Mouse (Mus musculus) neural tube, embryonic 15.5 days (tissue): ENCODE results near the gene Tmem204. TPM values are rescaled to one million over a fixed set of nuclear protein-coding genes. Genes with fewer than 3 reads are reported as not detected.
A peak's percentile ranks its signal among the peaks of the same experiment; 100 is the strongest.

ENCODE experiments used
- ATAC-seq: fragments of 200-750 bp; cut with Nextera tagmentation; 2 replicates; pipeline ENCODE4 v1.8.0; 2017; ENCODE audit warnings: mild to moderate bottlenecking, moderate TSS enrichment, moderate library complexity; ENCODE audit not compliant: low FRiP score
- H3K27ac ChIP-seq: fragments of 300-500 bp; sonication (generic); replicated peaks from 2 replicates; pipeline ENCODE4 v1.5.1; 2015; ENCODE audit warnings: mild to moderate bottlenecking, inconsistent platforms
- H3K27me3 ChIP-seq: fragments of 300-500 bp; sonication (generic); replicated peaks from 2 replicates; pipeline ENCODE4 v1.6.1; 2015; ENCODE audit warnings: inconsistent platforms
- H3K36me3 ChIP-seq: fragments of 300-500 bp; sonication (generic); 2 replicates; pipeline ENCODE4 v1.6.1; 2015; ENCODE audit warnings: inconsistent platforms
- H3K4me1 ChIP-seq: fragments of 300-500 bp; sonication (generic); 2 replicates; pipeline ENCODE4 v1.6.1; 2015; ENCODE audit warnings: inconsistent platforms
- H3K4me2 ChIP-seq: fragments of 300-500 bp; sonication (generic); 2 replicates; pipeline ENCODE4 v1.6.1; 2015; ENCODE audit warnings: inconsistent platforms, mild to moderate bottlenecking, moderate library complexity
- H3K4me3 ChIP-seq: fragments of 300-500 bp; sonication (generic); replicated peaks from 2 replicates; pipeline ENCODE4 v1.5.1; 2015; ENCODE audit warnings: mild to moderate bottlenecking, inconsistent platforms
- H3K9ac ChIP-seq: fragments of 300-500 bp; sonication (generic); replicated peaks from 2 replicates; pipeline ENCODE4 v1.6.1; 2015; ENCODE audit warnings: mild to moderate bottlenecking, inconsistent platforms
- H3K9me3 ChIP-seq: fragments of 300-500 bp; sonication (generic); replicated peaks from 2 replicates; pipeline ENCODE4 v1.6.1; 2016; ENCODE audit warnings: inconsistent platforms
- WGBS: fragments of 180-500 bp; shearing (Covaris S2); methylation state at CpG from one replicate; pipeline ENCODE4 v1.1.7; 2015; ENCODE audit warnings: mixed read lengths; 5-methylcytosine and 5-hydroxymethylcytosine counted together
- polyA plus RNA-seq: library from polyadenylated mRNA; unstranded; fragments of >200 nt; fragmentation: Nextera tagmentation; extraction: Ambion mirVana; gene quantifications from 2 replicates; pipeline ENCODE4 v1.2.1, GENCODE M21; 2015

The Tmem204 gene
- polyA plus RNA-seq, 1 experiment from 2014 or later, result 11.4 TPM

DNA sequence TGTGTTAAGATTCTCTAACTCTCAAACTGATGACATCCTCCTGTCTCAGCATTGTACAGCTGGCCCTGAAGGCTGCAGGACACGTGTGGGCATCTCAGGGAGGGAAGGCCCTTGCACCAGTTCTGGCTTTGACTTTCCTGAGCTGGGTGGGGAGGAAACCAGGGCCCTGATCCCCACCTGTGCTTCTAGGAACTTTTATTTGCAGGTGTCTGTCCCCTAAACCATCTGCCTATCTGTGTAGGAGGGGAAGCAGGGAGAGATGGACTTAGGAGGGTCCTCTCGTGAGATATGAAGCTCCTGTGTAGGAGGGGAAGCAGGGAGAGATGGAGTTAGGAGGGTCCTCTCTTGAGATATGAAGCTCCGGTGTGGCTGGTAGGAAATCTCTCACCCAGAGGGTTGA lies 504 bp downstream of the Tmem204 start:
- Histone ChIP-seq H3K27me3 (no peaks in the 10 kb centered on the region), H3K27ac (0 out of 2 replicates have a peak overlapping the region, but pooled peaks have one; percentile 7), H3K4me3 (no peak overlapping the region), H3K4me2 (no peak overlapping the region), H3K36me3 (peaks cover 7% of the 10 kb centered on the region), H3K4me1 (peaks cover 8% of the 10 kb centered on the region), H3K9ac (no peak overlapping the region), H3K9me3 (no peaks in the 10 kb centered on the region)
- ATAC-seq, result no peak
- 66% methylated on average over 3 of the region's 3 CpGs for WGBS

DNA sequence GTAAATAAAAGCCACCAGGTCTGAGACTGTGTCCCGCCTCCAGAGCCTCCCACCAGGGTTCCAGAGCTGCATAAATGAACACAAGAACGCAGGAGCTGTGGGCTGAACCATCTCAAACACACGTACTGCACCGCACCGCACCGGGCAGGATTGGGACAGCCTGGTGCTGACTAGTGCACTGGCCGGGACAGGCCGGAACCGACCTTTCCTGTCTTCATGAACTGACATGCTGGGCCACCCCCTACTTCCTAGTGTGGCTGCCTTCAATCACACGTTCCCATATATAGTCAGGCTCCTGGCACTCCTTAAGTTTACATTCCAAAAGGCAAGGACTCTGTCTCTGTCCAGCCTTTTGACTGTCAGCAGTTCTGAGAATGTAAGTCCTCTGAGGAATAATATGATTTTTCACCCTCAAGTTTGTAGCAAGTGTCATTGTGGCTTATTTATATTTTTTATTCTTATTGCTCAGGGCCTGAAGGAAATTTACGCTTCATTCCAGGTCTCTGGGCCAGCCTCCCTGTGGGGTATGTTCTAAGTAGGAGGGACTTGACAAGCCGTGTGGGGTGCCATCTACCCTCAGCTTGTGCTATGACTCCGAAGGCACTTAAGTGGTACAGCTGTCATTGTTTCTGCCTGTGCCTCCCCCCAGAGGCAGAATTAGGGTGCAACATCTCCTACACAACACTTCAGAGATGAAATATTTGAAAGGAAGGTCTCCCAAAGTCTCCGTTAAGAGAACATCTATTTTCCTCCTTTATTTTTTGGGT lies 1.1 kb downstream of the Tmem204 start:
- H3K4me1 ChIP-seq, result peaks cover 14% of the 10 kb centered on the region
- no peaks in the 10 kb centered on the region for H3K27me3 ChIP-seq
- peaks cover 5% of the 10 kb centered on the region; the same call in 1 of the 2 replicates for H3K36me3 ChIP-seq
- peak overlapping the region; percentile 56; the same call in 1 of the 2 replicates for H3K27ac ChIP-seq
- no peak overlapping the region for H3K4me2 ChIP-seq
- WGBS, result 71% methylated on average over 14 of the region's 14 CpGs
- H3K9me3 ChIP-seq, result no peaks in the 10 kb centered on the region
- no peak overlapping the region for H3K9ac ChIP-seq
- no peak for ATAC-seq
- H3K4me3 ChIP-seq, result no peak overlapping the region

DNA sequence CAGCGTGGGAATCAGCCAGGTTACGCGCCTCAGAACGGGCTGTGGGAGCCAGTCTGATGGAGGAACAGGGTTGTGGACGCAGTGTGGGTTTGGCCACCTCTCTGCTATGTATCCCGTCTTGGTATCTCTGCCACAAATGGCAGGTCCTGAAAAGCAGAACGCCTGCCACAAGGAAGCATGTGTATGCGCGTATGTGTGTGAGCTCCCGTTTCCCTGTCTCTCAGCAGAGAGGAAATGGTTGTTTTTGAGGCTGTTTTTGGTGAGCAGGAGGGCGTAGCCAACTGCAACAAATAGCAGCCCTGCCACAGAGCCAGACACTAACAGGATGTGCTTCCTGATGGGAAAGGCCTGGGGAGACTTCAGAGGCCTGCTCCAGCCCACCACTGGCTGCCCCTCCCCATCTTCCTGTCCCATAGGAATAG lies 2.4 kb downstream of the Tmem204 start:
- peaks cover 18% of the 10 kb centered on the region for H3K4me1 ChIP-seq
- H3K27ac ChIP-seq, result peak overlapping the region; percentile 56
- ATAC-seq, result no peak
- 86% methylated on average over 11 of the region's 11 CpGs for WGBS
- no peaks in the 10 kb centered on the region for H3K27me3 ChIP-seq
- 0 out of 2 replicates have a peak overlapping the region, but pooled peaks have one; percentile 20 for H3K9ac ChIP-seq
- peaks cover 5% of the 10 kb centered on the region; the same call in 1 of the 2 replicates for H3K36me3 ChIP-seq
- no peaks in the 10 kb centered on the region for H3K9me3 ChIP-seq
- peak overlapping the region; percentile 17; the same call in 1 of the 2 replicates for H3K4me2 ChIP-seq
- peak overlapping the region; percentile 21; the same call in 1 of the 2 replicates for H3K4me3 ChIP-seq

DNA sequence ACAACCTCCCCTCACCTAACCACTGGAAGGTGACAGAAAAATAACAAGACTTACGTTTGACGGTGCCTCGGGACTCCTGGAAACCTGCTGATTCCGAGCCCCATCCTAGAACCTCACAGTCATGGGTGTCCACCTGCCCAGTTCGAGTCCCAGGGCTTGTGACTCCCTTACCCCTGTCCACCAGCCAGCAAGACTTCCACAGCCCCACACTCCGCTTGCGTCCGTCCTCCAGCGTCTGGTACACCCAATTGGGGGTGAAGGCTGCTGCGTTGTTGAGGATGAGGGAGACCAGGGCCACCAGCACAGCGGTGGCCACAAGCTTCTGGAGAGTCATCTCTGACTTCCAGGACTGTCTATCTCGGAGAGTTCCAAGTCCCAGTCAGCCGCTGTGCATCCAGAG lies 3.2 kb downstream of the Tmem204 start:
- H3K4me3 ChIP-seq, result peak overlapping the region; percentile 21
- no peak for ATAC-seq
- H3K36me3 ChIP-seq, result peaks cover 5% of the 10 kb centered on the region; the same call in 1 of the 2 replicates
- H3K27me3 ChIP-seq, result no peaks in the 10 kb centered on the region
- WGBS, result 91% methylated on average over 13 of the region's 13 CpGs
- peak overlapping the region; percentile 20; the same call in 1 of the 2 replicates for H3K9ac ChIP-seq
- peak overlapping the region; percentile 17; the same call in 1 of the 2 replicates for H3K4me2 ChIP-seq
- no peaks in the 10 kb centered on the region for H3K9me3 ChIP-seq
- H3K27ac ChIP-seq, result peak overlapping the region; percentile 43
- H3K4me1 ChIP-seq, result peaks cover 18% of the 10 kb centered on the region

DNA sequence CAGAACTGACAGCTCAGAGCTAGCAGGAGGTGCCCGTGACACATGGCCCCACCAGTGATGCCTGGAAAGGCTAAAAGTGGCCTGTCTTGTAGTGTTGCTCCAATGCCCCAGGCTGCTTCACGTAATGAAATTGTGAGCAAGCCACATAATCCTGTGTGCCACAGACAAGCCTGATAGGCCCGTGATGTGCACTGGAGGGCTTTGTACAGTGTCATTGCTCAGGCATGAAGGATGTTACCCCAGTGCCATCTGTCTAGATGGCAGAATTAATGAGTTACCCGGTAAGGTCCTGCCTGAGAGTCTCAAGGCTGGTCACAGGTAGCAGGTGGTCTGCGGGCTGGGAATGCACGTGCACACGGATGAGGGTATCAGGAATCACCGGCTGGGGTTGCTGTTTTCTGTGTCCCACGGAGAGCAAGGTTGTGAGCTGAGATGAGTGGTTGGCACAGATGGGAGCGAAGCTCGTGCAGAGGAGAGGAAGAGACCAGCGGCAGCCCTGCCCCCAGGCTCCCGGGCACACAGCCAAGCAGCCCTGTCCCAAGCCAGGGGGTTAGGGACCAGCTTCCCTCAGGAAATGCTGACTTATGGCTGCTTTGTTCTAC lies 5.5 kb downstream of the Tmem204 start:
- no peak overlapping the region for H3K9ac ChIP-seq

DNA sequence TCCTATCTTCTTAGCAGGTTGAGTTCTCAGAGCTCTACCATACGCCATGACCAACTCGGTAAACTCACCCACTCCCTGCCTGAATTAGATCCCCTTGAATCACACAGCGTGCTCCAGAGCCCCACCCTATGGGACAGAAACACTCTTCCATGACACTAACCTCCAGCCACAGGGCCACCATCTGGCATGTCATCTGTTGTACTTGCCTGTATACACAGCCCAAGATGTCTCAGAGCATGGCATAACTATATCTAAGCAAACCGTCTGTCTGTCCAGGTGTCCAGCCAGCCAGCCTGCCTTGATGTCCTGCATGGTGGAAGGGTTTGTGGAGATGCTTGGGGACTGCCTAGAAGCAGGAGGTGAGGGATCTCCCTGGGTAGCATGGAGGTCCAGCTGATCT lies 6.5 kb downstream of the Tmem204 start:
- peaks cover 18% of the 10 kb centered on the region for H3K4me1 ChIP-seq
- no peak overlapping the region for H3K27ac ChIP-seq
- no peak overlapping the region for H3K4me3 ChIP-seq
- no peak overlapping the region for H3K9ac ChIP-seq
- H3K27me3 ChIP-seq, result no peaks in the 10 kb centered on the region
- peaks cover 5% of the 10 kb centered on the region; the same call in 1 of the 2 replicates for H3K36me3 ChIP-seq
- no peak for ATAC-seq
- H3K9me3 ChIP-seq, result no peaks in the 10 kb centered on the region
- no peak overlapping the region for H3K4me2 ChIP-seq
- WGBS, result 78% methylated on average over 4 of the region's 4 CpGs

More for the DNA sequence above, 5.5 kb downstream of the Tmem204 start:
- no peaks in the 10 kb centered on the region for H3K9me3 ChIP-seq
- H3K27ac ChIP-seq, result peak overlapping the region; percentile 58
- peaks cover 18% of the 10 kb centered on the region for H3K4me1 ChIP-seq
- no peak for ATAC-seq
- H3K4me2 ChIP-seq, result peak overlapping the region; percentile 34
- 47% methylated on average over 13 of the region's 13 CpGs for WGBS
- peaks cover 5% of the 10 kb centered on the region; the same call in 1 of the 2 replicates for H3K36me3 ChIP-seq
- no peaks in the 10 kb centered on the region for H3K27me3 ChIP-seq
- H3K4me3 ChIP-seq, result 0 out of 2 replicates have a peak overlapping the region, but pooled peaks have one; percentile 2

DNA sequence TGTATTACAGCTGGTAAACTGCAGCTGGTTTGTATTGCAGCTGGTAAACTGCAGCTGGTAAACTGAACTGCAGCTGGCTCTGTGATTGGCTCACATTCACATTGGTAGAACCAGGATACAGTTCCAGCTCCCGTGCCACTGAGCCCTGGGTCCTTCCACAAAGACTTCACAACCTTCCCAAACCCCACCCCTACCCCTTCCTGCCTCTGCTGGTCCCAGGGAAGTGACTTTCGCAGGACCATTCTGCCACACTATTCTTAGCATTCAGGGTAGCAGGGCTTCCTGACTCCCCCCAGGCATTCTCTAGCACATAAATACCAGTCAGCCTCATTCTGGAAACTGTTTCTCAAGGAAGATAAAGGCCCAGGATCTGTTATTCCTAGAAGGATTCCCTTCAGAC lies 14.7 kb downstream of the Tmem204 start:
- Histone ChIP-seq H3K9ac (no peak overlapping the region), H3K27me3 (no peaks in the 10 kb centered on the region), H3K36me3 (peaks cover 22% of the 10 kb centered on the region), H3K9me3 (no peaks in the 10 kb centered on the region), H3K4me1 (no peaks in the 10 kb centered on the region), H3K4me3 (no peak overlapping the region), H3K4me2 (no peak overlapping the region), H3K27ac (no peak overlapping the region)
- WGBS, result 75% methylated on average over 2 of the region's 2 CpGs
- ATAC-seq, result no peak

DNA sequence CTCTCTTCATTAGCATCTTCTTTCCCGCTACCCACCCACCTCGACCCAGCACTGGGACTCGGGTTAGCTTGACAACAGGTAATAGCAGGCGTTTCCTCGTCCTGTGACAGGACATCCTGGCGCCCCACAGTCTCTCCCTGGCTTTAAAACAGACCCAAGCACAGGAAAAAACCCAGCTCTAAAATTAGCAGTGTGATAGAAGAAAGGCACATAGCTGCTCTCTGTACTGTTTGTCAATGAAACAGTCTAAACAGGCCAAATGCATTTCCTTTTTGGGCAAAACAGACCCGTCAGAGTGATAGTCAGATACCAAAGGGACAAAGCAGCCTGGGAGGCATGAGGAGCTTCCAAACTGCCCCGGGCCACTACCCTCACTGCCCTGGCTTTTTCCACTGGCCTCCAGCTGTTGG lies 15.9 kb downstream of the Tmem204 start:
- 85% methylated on average over 8 of the region's 8 CpGs for WGBS
- Histone ChIP-seq H3K9ac (no peak overlapping the region), H3K9me3 (no peaks in the 10 kb centered on the region), H3K36me3 (peaks cover 28% of the 10 kb centered on the region), H3K4me2 (no peak overlapping the region), H3K27ac (no peak overlapping the region), H3K4me3 (no peak overlapping the region), H3K27me3 (no peaks in the 10 kb centered on the region), H3K4me1 (0 out of 2 replicates have a peak, but pooled peaks cover 3% of the 10 kb centered on the region)
- ATAC-seq, result no peak

DNA sequence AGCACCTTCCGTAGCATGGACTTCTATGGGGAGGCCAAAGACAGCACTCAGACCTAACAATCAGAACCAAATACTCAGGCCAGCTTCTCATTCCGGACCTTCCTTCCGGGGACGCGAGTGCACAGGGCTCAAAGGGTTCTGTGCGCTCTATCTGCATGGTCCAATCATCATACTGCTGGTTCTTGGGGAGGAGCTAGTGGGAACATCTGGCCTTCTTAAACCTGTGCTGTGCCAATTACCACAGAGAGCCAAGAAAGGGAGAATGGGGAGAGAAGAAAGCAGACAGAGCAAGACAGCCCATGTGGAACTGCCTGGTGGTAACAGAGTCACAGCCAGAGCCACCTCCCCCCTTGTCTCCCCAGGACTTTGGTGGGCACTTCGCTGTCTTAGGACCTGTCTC lies 16.8 kb downstream of the Tmem204 start:
- Histone ChIP-seq H3K9me3 (no peaks in the 10 kb centered on the region), H3K36me3 (peaks cover 36% of the 10 kb centered on the region), H3K27ac (no peak overlapping the region), H3K4me3 (no peak overlapping the region), H3K9ac (no peak overlapping the region), H3K27me3 (no peaks in the 10 kb centered on the region), H3K4me2 (no peak overlapping the region), H3K4me1 (0 out of 2 replicates have a peak, but pooled peaks cover 3% of the 10 kb centered on the region)
- no peak for ATAC-seq
- WGBS, result 94% methylated on average over 7 of the region's 7 CpGs

DNA sequence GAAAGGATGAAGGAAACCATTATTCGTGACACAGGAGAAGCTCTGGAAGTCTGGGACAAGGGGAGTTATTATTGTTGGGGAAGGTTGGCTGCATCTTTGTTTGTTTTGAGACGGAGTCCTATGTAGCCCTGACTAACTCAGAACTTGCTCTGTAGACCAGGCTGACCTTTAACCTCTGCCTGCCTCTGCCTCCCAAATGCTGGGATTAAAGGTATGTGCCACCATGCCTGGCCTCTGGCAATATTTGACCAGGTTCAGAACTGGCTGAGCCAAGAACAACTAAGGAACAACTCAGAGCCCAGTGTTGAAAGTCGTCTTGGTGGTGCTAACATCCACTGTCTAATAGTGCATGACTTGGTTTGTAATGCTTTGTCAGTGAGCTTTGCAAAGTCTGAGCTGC lies 18.2 kb downstream of the Tmem204 start:
- Histone ChIP-seq H3K27me3 (no peaks in the 10 kb centered on the region), H3K4me1 (0 out of 2 replicates have a peak, but pooled peaks cover 3% of the 10 kb centered on the region), H3K27ac (no peak overlapping the region), H3K4me3 (no peak overlapping the region), H3K4me2 (no peak overlapping the region), H3K9me3 (no peaks in the 10 kb centered on the region), H3K9ac (no peak overlapping the region), H3K36me3 (peaks cover 43% of the 10 kb centered on the region)
- 92% methylated on average over 3 of the region's 3 CpGs for WGBS
- ATAC-seq, result no peak

DNA sequence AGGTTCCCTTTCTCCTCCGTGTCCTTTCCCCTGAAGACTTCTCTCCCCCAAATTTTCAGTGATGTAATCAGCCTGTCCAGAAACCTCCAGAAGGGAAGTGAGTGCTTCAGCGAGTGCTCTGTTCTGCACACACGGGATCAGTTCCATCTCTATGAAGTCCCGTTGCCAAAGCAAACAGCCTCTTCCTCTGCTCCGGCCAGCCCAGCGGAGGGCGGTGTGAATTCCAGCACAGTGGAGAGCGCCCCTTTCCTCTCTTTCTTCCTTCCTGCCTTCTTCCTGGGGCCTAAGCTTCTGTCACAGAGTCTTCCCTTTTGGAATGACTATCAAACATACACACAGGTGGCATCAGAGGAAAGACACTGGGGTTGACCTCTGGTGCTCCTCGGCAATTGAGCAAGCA lies 19.0 kb downstream of the Tmem204 start:
- H3K4me2 ChIP-seq, result no peak overlapping the region
- no peak overlapping the region for H3K27ac ChIP-seq
- H3K4me1 ChIP-seq, result 0 out of 2 replicates have a peak, but pooled peaks cover 3% of the 10 kb centered on the region
- no peak overlapping the region for H3K9ac ChIP-seq
- WGBS, result 84% methylated on average over 9 of the region's 9 CpGs
- peaks cover 44% of the 10 kb centered on the region for H3K36me3 ChIP-seq
- no peak for ATAC-seq
- H3K9me3 ChIP-seq, result no peaks in the 10 kb centered on the region
- H3K4me3 ChIP-seq, result no peak overlapping the region
- H3K27me3 ChIP-seq, result no peaks in the 10 kb centered on the region
